Mouse (Mus musculus) embryo, embryonic 11.5 days (tissue): ENCODE data around the gene Ptk6.

Source experiments
- DNase-seq: peaks from one replicate; pipeline ENCODE4 v3.0.0-alpha.2; 2012; ENCODE audit warnings: low read depth, low spot score

Ptk6 gene

GRCm38 (mm10) chr2:181202422-181202821 lies at the start of gene Ptk6:
Gene Ptk6, minus strand, starts transcription at chr2:181202789.
- DNase-seq = no peak

- no peak for DNase-seq
Observed at GRCm38 (mm10) chr2:181251841-181252240, 49.3 kb upstream of the Ptk6 start.

GRCm38 (mm10) chr2:181249217-181249616 lies 46.6 kb upstream of the Ptk6 start:
- DNase-seq = no peak

- no peak for DNase-seq
Observed at GRCm38 (mm10) chr2:181245031-181245430, 42.4 kb upstream of the Ptk6 start.

- no peak for DNase-seq
Observed at GRCm38 (mm10) chr2:181243706-181244394, 41.3 kb upstream of the Ptk6 start.

GRCm38 (mm10) chr2:181242314-181242665 lies 39.7 kb upstream of the Ptk6 start:
- DNase-seq = no peak

GRCm38 (mm10) chr2:181241602-181242313 lies 39.2 kb upstream of the Ptk6 start, which contains the start of gene Helz2:
Gene Helz2, minus strand, starts transcription at chr2:181242027.
- no peak for DNase-seq

- DNase-seq = no peak
Observed at GRCm38 (mm10) chr2:181240806-181241440, 38.3 kb upstream of the Ptk6 start.

- no peak for DNase-seq
Observed at GRCm38 (mm10) chr2:181239261-181239660, 36.7 kb upstream of the Ptk6 start.

GRCm38 (mm10) chr2:181238861-181239260 lies 36.3 kb upstream of the Ptk6 start:
- DNase-seq = no peak

- DNase-seq = no peak
Observed at GRCm38 (mm10) chr2:181238091-181238610, 35.6 kb upstream of the Ptk6 start.

- no peak for DNase-seq
Observed at GRCm38 (mm10) chr2:181237251-181238014, 34.8 kb upstream of the Ptk6 start.

- no peak for DNase-seq
Observed at GRCm38 (mm10) chr2:181235681-181236566, 33.3 kb upstream of the Ptk6 start.

GRCm38 (mm10) chr2:181234680-181235079 lies 32.1 kb upstream of the Ptk6 start:
- DNase-seq = no peak

- DNase-seq = no peak
Observed at GRCm38 (mm10) chr2:181233443-181233842, 30.9 kb upstream of the Ptk6 start.

- no peak for DNase-seq
Observed at GRCm38 (mm10) chr2:181231171-181231570, 28.6 kb upstream of the Ptk6 start.

GRCm38 (mm10) chr2:181228335-181228734 lies 25.7 kb upstream of the Ptk6 start:
- DNase-seq = no peak

GRCm38 (mm10) chr2:181227122-181227521 lies 24.5 kb upstream of the Ptk6 start:
- no peak for DNase-seq

- no peak for DNase-seq
Observed at GRCm38 (mm10) chr2:181224994-181225393, 22.4 kb upstream of the Ptk6 start.

GRCm38 (mm10) chr2:181220361-181220760 lies 17.8 kb upstream of the Ptk6 start:
- no peak for DNase-seq
